ENCODE assay signal across 8 mouse cellular contexts in the genomic region with DNA sequence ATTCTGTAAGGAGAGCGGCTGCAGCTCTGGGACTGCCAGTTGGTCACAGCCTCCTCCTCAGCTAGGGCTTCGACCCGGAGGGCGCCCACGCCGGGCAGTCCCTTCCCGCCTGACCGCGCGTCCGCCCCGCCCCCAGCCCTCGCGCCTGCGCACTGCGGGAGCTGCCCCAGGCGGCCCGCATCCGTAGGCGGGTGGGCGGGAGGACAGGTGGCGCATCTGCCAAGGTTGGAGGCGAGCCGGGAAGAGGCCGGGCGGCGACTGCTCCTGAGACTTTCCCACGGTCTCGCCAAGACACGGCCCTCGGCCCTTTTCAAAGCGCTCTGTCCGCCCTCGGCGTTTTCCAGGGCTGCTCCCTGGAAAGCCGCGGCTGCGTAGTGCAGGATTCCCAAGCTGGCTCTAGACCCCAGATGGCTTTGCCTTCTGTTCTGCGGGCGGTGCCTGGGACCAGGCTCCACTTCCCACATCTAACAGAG. TPM values are rescaled to one million over a fixed set of nuclear protein-coding genes. Genes with fewer than 3 reads are reported as not detected.
DNase-seq lines count a peak whose midpoint lies in the region; ATAC-seq lines count a peak whose summit lies in the region.

A gene (minus strand): TSS at position 464 of the 473 bp plus-strand sequence.

- peak within 1 kb of the TSS; percentile 71 for H3K4me2 ChIP-seq in hindbrain, embryonic 12.5 days (replicated peaks)

- ATAC-seq in hindbrain, embryonic 12.5 days (ENCODE audit: low FRiP score) = peak; percentile 89
- no peak for ATAC-seq in megakaryocyte progenitor cell, adult 5-6 weeks (replicated peaks; ENCODE audit: poor library complexity)

- peaks cover 38% of the 10 kb centered on the region for H3K27me3 ChIP-seq in hindbrain, embryonic 12.5 days

- peak within 1 kb of the TSS; percentile 67 for H3K9ac ChIP-seq in hindbrain, embryonic 12.5 days

- 1% methylated on average over 40 of the region's 40 CpGs for WGBS in hindbrain, embryonic 12.5 days

- peaks cover 9% of the 10 kb centered on the region; the same call in 1 of the 2 replicates for H3K4me1 ChIP-seq in hindbrain, embryonic 12.5 days

- H3K9me3 ChIP-seq in hindbrain, embryonic 12.5 days (replicated peaks) = no peaks in the 10 kb centered on the region

- H3K27ac ChIP-seq in hindbrain, embryonic 12.5 days = peak within 1 kb of the TSS; percentile 76

- no peaks in the 10 kb centered on the region for H3K36me3 ChIP-seq in hindbrain, embryonic 12.5 days

- H3K4me3 ChIP-seq in hindbrain, embryonic 12.5 days = peak within 1 kb of the TSS; percentile 54

- DNase-seq in Muller cell, postnatal 12 days (ENCODE audit: inconsistent ontology term) = peak; percentile 90
- peak; percentile 91 for DNase-seq in cerebellum, adult 9-10 months
- peak; percentile 66 to 77 for DNase-seq in frontal cortex, postnatal 25 days (ENCODE audit: low spot score in 2 of 2)
- DNase-seq in layer of hippocampus, postnatal 36 days = peak; percentile 86 to 88
- peak; percentile 48 for DNase-seq in lung, postnatal 25 days (ENCODE audit: low spot score)
- DNase-seq in right cerebral cortex, adult 2 months (ENCODE audit: low spot score in 2 of 2) = peak; percentile 84 to 88

RNA-seq across cellular contexts. Expression of the gene that starts here (rescaled TPM):
- 3.6 and 6.3 TPM in 2 replicates for polyA plus RNA-seq in hindbrain, embryonic 12.5 days (2016; fragmentation: Nextera tagmentation; extraction: Ambion mirVana)
- 1 to 10 TPM; 1.4 to 1.7 TPM for total RNA-seq in layer of hippocampus, postnatal 36 days (2021)
- not detected in 2 replicates for total RNA-seq in megakaryocyte progenitor cell, adult 5-6 weeks (2015)
- total RNA-seq in megakaryocyte progenitor cell, adult 5-6 weeks (2017) = not detected in 2 replicates
